Mouse (Mus musculus) NIH3T3 (cell line): ENCODE measurements around the gene Mroh7.
"Not testable (repeated sequence)": the region's sequence is repeated elsewhere in the genome, so short reads cannot be mapped to it uniquely, and the experiment has no call there.

Experiments used
- DNase-seq: peaks from one replicate; pipeline ENCODE4 v3.0.0-alpha.2; 2012; ENCODE audit warnings: low read depth

The Mroh7 gene

DNA sequence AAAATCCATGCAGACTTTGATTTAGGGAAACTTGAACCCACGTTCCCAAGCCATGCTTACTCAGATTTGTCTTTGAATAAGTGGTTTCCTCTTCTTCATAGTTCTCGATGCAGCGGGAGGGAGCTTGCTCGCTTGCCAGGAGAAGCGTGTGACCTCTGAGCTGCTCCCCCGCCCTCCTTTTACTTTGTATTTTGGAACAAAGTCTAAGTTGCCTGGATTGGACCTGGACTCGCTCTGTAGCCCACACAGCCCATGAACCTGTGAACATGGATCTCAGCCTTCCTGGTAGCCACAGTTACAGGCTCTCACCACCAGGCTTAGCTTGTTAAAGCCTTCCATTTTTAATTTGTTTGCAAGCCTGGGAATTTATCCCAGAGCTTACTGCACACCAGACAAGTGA lies at the start of gene Mroh7:
Gene Mroh7, minus strand, starts transcription at position 112 of the 400 bp plus-strand sequence.
- DNase-seq = no peak

DNA sequence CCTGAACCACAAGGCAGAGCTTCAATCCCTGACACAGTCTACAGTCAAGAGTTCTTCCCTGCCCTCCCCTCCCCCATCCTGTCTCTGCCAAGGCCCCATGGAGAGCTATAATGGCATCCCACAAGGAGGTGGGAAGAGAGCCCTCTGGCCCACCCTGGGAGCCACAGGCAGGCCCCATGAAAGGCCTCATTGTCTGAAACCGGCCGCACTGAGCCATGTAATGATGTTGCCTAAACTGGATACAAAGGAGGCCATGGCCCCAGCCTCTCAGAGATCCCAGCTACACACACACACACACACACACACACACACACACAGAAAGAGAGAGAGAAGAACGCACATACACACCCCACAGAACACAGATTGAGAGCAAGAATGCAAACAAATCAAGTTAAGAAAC lies 49.3 kb upstream of the Mroh7 start:
- DNase-seq = peak; percentile 86

GRCm38 (mm10) chr4:106778116-106778788 lies 47.5 kb upstream of the Mroh7 start:
- DNase-seq = peak; percentile 100

DNA sequence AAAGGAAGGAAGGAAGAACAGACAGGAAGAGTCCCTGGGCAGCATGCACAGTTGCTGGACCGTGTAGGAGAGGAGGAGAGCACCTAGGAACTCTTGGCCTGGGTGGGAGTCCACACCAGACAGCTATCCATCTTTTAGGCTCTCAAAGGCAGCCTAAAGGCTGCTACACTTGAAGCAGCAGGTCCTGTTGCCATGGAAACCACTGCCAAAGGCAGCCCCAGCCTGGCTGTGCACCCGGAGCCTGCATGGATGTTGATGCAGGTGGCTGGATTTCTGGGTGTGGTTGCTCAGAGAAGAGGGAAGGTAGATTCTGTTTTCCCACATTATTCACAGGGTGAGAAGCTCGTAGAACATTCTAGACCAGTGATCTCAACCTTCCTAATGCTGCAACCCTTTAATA lies 46.3 kb upstream of the Mroh7 start:
- DNase-seq = no peak

GRCm38 (mm10) chr4:106775767-106776166 lies 45.0 kb upstream of the Mroh7 start:
- DNase-seq = not testable (repeated sequence)

- no peak for DNase-seq
These were observed 41.8 kb upstream of the Mroh7 start for GRCm38 (mm10) chr4:106772558-106772957.

DNA sequence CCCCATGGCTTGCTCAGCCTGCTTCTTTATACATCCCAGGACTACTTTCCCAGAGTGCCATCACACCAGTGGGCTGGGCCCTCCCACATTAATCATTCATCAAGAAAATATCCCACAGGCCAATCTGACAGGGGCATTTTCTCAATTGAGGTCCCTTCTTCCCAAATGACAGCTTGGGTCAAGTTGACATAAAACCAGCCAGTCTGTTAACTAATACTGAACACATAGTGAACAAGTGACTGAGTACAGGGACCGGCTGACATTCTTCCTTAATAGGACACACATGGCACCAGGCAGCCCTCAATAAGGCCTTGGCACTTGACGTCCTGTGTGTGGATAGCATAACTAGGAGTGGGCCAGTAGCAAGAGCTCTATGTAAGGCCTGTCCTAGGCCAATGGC lies 38.6 kb upstream of the Mroh7 start:
- no peak for DNase-seq

DNA sequence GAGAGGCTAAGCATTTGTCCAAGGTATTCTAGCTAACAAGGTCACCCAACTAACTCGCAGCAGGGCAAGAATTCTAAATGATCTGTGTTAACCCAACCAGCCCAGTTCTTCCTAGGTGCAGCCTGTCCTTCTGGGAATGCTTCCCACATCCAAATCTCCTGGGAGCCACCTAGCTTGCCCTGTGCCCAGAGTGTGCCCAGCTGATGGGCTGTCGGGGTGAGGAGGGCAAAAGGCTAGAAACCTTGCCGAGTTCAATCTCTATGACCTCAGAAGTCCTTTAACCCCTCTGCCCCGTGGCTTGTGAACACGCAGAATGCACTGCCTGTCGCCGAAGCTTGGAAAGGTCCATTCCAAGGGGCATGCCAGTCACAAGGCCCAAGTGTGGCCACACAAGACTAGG lies 33.4 kb upstream of the Mroh7 start:
- no peak for DNase-seq

DNA sequence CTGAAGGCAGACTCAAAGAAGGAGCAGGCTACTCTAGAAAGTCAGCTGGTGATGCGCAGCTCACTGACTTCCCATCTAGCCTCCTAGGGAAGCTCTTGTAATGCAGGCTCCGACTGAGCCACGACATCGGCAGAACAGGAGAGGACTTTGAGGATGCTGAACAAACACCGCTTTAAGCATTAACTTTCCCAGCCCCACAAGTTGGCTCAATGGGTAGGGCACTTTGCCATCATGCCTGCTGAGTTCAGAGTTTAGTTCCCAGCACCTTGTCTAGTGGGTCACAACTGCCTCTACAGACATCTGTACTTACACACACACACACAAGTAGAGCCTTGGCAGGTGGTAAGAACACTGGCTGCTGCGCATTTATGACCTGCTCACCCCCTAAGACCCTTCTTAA lies 21.0 kb upstream of the Mroh7 start:
- no peak for DNase-seq

DNA sequence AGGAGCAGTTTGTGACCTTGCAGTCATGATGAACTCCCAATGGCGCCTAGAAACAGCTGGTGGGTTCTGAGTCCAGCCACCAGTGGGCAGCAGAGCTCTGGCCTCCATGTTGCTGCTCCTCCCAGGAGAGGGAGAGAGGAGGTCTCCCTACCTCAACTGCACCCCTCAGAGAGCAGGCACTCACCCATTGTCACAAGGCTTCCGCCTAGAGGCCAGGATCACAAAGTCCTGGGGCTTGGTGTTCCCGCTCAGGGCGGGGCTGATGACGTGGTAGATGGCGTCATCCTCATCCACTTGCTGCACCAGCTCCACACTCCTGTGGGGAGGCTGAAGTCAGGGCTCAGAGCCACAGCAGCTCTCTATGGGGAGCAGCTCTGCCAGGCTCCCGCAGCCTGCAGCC lies 19.0 kb upstream of the Mroh7 start:
- DNase-seq = peak; percentile 76

GRCm38 (mm10) chr4:106747001-106747580 lies 16.4 kb upstream of the Mroh7 start:
- DNase-seq = no peak

DNA sequence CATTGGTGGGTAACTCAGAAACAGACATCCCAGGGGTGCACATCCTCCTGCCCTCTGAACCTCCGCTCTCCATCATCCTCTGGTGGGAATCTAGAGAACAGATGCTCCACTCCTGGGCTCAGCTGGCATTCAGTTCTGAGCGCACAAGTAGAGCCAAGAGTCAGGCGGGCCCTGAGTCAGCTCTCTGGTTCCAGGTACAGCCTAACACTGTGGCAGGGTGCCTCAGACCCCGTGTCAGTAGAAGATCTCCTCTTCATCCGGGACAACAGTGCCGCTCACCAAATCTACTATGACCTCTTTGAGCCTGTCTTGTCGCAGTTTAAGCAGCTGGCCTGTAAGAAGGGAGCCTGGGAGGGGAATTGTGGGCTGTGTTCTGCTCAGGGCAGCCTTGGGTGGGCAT lies 15.1 kb upstream of the Mroh7 start:
- no peak for DNase-seq

DNA sequence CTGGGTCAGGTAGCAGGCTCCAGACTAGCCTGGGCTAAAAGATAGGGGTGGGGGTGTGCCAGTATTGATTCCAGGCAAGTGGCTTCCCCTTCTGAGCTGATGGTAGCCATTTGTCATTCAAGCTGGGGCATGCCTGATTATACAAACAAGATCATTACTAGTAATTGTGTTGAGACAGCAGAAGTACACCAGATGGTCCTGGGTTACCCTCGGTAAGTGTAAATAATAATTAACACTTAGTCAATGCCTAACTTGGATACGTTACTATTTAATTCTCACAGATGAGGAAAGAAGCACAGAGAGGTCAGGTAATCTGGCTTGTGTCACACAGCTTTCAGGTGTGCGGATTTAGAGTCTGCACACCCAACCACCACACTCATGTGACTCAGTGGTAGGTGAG lies 7.2 kb upstream of the Mroh7 start:
- DNase-seq = no peak

DNA sequence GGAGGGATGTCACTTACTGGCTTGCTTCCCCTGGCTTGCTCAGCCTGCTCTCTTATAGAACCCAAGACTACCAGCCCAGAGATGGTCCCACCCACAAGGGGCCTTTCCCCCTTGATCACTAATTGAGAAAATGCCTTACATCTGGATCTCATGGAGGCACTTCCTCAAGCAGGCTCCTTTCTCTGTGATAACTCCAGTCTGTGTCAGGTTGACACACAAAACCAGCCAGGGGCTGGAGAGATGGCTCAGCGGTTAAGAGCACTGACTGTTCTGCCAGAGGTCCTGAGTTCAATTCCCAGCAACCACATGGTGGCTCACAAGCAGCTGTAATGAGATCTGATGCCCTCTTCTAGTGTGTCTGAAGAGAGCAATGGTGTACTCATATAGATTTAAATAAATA lies 6.2 kb upstream of the Mroh7 start:
- not testable (repeated sequence) for DNase-seq

- DNase-seq = no peak
These were observed 2.9 kb upstream of the Mroh7 start, which contains the start of gene Fam151a for GRCm38 (mm10) chr4:106733636-106734035. Gene Fam151a, plus strand, starts transcription at chr4:106733889.

- no peak for DNase-seq
These were observed 10.1 kb downstream of the Mroh7 start for GRCm38 (mm10) chr4:106720631-106721030.

DNA sequence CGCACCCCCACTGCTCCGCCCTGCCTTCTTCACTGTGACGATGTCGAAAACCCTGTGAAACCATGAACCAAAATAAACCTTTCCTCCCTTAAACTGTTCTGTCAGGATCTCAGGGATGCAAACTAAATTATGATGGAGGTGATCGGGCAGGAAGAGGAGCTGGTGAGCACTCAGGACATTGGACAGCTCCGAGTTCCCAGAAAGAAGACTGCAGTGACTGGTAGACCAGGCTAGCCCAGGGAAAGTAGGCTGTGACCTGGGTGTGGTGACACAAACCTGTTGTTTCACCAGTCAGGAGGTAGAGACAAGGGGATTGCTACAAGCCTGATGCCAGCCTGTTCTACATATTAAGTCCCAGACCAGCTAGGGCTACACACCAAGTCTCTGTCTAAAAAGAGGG lies 17.1 kb downstream of the Mroh7 start:
- DNase-seq = peak; percentile 18

DNA sequence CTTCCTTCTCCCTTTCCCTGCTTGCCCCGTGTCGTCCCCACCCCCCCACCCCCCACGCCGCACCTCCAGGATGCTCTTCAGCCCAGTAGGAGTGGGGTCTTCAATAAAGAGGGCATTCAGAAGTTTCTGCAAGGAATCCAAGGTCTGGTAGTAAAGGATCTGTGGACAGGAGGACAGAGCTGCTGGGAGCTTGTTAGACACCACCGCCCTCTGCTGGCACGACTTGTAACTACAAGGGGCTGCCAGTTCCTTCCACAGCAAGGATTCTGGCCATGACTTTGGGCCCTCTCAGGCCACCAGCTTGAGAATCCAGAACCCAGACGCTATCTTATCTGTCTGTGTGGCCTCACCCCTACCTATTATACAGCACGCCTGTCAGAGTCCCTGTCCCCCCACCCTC lies 22.3 kb downstream of the Mroh7 start:
- peak; percentile 88 for DNase-seq

DNA sequence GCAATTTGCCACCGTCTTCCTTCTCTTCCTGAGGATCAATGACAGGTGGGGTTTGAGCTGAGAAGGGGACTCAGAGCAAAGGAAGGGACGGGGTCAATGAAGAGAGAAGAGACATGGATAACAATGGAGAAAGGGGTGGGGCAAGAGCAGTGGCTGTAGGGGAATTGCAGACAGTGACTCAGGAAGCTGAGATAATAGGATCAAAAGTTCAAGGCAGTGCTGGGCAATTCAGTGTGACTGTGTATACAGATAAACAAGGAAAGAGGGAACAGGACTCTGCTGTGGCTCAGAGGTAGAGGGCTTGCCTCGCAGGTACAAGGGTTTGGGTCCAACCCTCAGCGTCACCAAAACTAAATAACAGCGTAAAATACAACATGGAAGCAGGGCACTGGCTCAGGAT lies 22.8 kb downstream of the Mroh7 start:
- DNase-seq = no peak

DNA sequence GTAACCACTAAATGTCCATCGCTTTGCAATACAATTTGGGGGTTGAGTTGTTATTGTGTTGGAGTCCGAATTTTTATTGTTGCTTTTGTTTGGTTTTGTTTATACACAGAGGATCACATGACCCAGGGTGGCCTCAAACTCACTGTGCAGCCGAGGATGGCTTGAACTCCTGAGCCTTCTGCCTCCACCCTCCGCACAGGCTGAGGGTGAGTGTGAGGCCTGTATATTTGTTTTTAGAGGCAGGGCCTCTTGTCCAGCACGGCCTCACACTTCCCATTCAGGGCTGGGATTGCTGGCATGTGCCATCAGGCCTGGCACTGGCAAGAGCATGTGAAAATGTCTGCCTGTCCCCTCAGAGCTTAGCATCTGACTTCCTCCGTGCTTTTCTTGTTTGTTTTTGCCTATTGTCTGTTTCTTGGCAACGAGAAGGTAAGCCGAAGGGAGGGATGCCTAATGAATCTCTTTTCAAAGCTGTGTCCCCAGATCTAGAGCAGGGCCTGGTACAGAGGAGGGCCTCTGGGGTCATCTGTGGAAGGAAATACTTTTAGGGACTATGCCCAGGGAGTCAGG lies 25.5 kb downstream of the Mroh7 start:
- DNase-seq = no peak

GRCm38 (mm10) chr4:106704416-106704815 lies 26.3 kb downstream of the Mroh7 start:
- DNase-seq = no peak

DNA sequence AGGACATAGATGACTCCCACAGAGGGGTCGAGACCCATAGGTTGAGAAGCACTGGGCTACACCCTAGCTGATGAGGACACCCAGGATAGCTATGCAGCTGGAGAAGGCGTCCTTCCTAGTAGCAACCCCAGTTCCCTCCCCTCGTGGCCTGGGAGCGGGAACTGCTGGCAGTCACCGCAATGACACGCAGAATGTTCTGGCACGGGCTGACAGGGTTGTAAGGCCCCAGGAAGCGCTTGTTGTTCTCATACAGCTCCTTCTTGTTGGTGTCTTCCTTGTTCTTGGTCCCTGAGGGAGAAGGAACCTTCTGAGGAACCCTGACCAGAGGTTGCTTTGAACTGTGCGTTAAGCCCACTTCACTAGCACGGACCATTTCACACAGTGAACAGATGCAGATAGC lies 26.8 kb downstream of the Mroh7 start:
- no peak for DNase-seq

GRCm38 (mm10) chr4:106700798-106701197 lies 29.9 kb downstream of the Mroh7 start:
- no peak for DNase-seq

GRCm38 (mm10) chr4:106699989-106700388 lies 30.7 kb downstream of the Mroh7 start:
- peak; percentile 22 for DNase-seq
